8 mouse cellular contexts compared by ENCODE assay signal in genomic region chr17:6172926-6173690, GRCm38 (mm10).
DNase-seq lines count a peak whose midpoint lies in the region; ATAC-seq and TF ChIP-seq lines count a peak whose summit lies in the region.

No protein-coding gene starts in this region.

- peaks cover 42% of the 10 kb centered on the region for H3K36me3 ChIP-seq in C2C12 (ENCODE audit: control insufficient read depth, insufficient read depth)

- peak overlapping the region; percentile 6 for H3ac ChIP-seq in C2C12 (ENCODE audit: control insufficient read depth, insufficient read length, low read depth)

- H3K79me2 ChIP-seq in C2C12 (ENCODE audit: control insufficient read depth, insufficient read depth), result peaks cover 72% of the 10 kb centered on the region

- ATAC-seq in frontal cortex, adult (ENCODE audit: low TSS enrichment), result peak; percentile 89

- intact Hi-C loops in heart, postnatal 10 days (cut with DNase I), result loop anchor here (1.0 kb wide), 1 partner anchor 75 kb away; no protein-coding TSS in a partner anchor

- peaks cover 49% of the 10 kb centered on the region for H3K79me3 ChIP-seq in C2C12 (ENCODE audit: low read depth)

- no peak overlapping the region for H3K4me3 ChIP-seq in C2C12 (ENCODE audit: insufficient read depth, poor library complexity, severe bottlenecking)

- no peaks in the 10 kb centered on the region for H3K27me3 ChIP-seq in C2C12 (ENCODE audit: control insufficient read depth, insufficient read depth, insufficient read length)

- no peak for DNase-seq in frontal cortex, postnatal 10 days (ENCODE audit: low spot score in 2 of 2)
- DNase-seq in c-Kit-positive CD71-positive TER-119-positive erythroid progenitor cells, embryonic 14.5 days (ENCODE audit: low spot score), result peak; percentile 4
- DNase-seq in heart, postnatal 10 days, result peak; percentile 83 to 84
- peak; percentile 27 to 42 for DNase-seq in kidney, postnatal 4 days
- peak; percentile 90 for DNase-seq in lung, postnatal 36 days
- DNase-seq in yolk sac, embryonic 10.5 days (ENCODE audit: low spot score), result peak; percentile 62

- no peak for TF ChIP-seq CTCF in C2C12 (IDR thresholded peaks at IDR 0.05; ENCODE audit: control insufficient read depth, insufficient read depth, insufficient read length)

TF ChIP-seq in C2C12, 6 proteins besides CTCF, POLR2A, EP300 and RAD21:
- TF ChIP-seq CEBPB (IDR thresholded peaks at IDR 0.05; ENCODE audit: low read depth), result no peak
- peak; percentile 29 for TF ChIP-seq USF1 (IDR thresholded peaks at IDR 0.05; ENCODE audit: low read depth)
- TF ChIP-seq FOSL1 (IDR thresholded peaks at IDR 0.05; ENCODE audit: insufficient read depth, low read length, poor library complexity, severe bottlenecking), result peak; percentile 86
- peak; percentile 96 for TF ChIP-seq MYOD1 (IDR thresholded peaks at IDR 0.05; ENCODE audit: control insufficient read depth, insufficient read length, low read depth)
- no peak for TF ChIP-seq MYOG (IDR thresholded peaks at IDR 0.05; ENCODE audit: control insufficient read depth, extremely low read depth, insufficient read length)
- TF ChIP-seq MAX (IDR thresholded peaks at IDR 0.05), result peak; percentile 65

Comparison
In these comparisons a context has a peak if more than half of its experiments do, and no peak if none do; other contexts are left out.
1. DNase-seq: peak in c-Kit-positive CD71-positive TER-119-positive erythroid progenitor cells, embryonic 14.5 days (single experiment), heart, postnatal 10 days (2 of 2), kidney, postnatal 4 days (2 of 2), lung, postnatal 36 days (single experiment) and yolk sac, embryonic 10.5 days (single experiment); none in frontal cortex, postnatal 10 days (0 of 2).